In the genomic region with DNA sequence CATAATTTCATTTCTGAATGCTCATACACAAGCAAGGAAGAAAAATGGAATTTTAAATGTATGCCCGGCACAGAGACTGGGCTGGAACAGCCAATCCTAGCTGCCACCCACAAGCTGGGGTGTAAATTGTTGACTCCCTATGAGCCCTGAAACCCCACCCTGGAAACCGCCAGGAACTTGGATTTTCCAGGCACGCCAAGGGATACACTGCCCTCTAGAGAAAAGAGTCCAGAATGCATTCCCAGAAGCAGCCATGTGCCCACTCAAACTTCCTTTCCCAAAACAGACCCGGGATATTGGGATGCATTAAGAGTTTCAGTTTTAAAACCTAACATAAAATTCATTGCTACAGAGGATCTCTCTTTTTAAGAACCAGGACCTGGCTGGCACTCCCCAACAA, we compare ENCODE assay signal across 8 mouse cellular contexts. TPM values are rescaled to one million over a fixed set of nuclear protein-coding genes. Genes with fewer than 3 reads are reported as not detected.
DNase-seq lines count a peak whose midpoint lies in the region; ATAC-seq and TF ChIP-seq lines count a peak whose summit lies in the region.

No protein-coding gene starts in this region.

- peak overlapping the region; percentile 49 for H3K4me3 ChIP-seq in embryonic facial prominence, embryonic 14.5 days (ENCODE audit: low read depth, low read length)
- no peak overlapping the region for H3K4me3 ChIP-seq in hindbrain, postnatal 0 days (ENCODE audit: low read length)

- 7% methylated on average over 4 of the region's 4 CpGs for WGBS in embryonic facial prominence, embryonic 14.5 days
- WGBS in hindbrain, postnatal 0 days, result 8% methylated on average over 4 of the region's 4 CpGs

- H3K4me2 ChIP-seq in embryonic facial prominence, embryonic 14.5 days (ENCODE audit: low read depth, low read length), result peak overlapping the region; percentile 68
- no peak overlapping the region for H3K4me2 ChIP-seq in hindbrain, postnatal 0 days (ENCODE audit: low read depth, low read length)

- DNase-seq in cerebellum, adult 18-20 months, result peak; percentile 6 to 20
- no peak for DNase-seq in cerebellum, adult 11-12 months
- DNase-seq in Patski (ENCODE audit: low read depth, low spot score), result no peak
- DNase-seq in embryonic facial prominence, embryonic 14.5 days (ENCODE audit: low spot score), result peak; percentile 85
- peak; percentile 80 for DNase-seq in hindbrain, postnatal 0 days (ENCODE audit: low spot score)
- DNase-seq in left cerebral cortex, postnatal 25 days (ENCODE audit: low spot score in 2 of 2), result peak; percentile 64 to 79
- DNase-seq in ovary, postnatal 14 days (ENCODE audit: low spot score), result peak; percentile 47
- DNase-seq in c-Kit-positive CD71-positive TER-119-positive erythroid progenitor cells, embryonic 14.5 days (ENCODE audit: low spot score), result no peak

- POLR2A ChIA-PET in Patski (lab: Charles Lee), result no interaction called here

- peaks cover 72% of the 10 kb centered on the region for H3K4me1 ChIP-seq in embryonic facial prominence, embryonic 14.5 days (ENCODE audit: control insufficient read depth, insufficient read depth, low read length)
- no peaks in the 10 kb centered on the region; the same call in 1 of the 2 replicates for H3K4me1 ChIP-seq in hindbrain, postnatal 0 days (ENCODE audit: insufficient read depth, low read length)

- intact Hi-C loops in left cerebral cortex, postnatal 25 days (cut with DNase I), result loop anchor here (1.0 kb wide), 2 partner anchors 149 to 190 kb away; no protein-coding TSS in a partner anchor

- H3K27me3 ChIP-seq in Patski, result no peaks in the 10 kb centered on the region
- no peaks in the 10 kb centered on the region for H3K27me3 ChIP-seq in embryonic facial prominence, embryonic 14.5 days (replicated peaks; ENCODE audit: control insufficient read depth, insufficient read depth, low read length)
- no peaks in the 10 kb centered on the region for H3K27me3 ChIP-seq in hindbrain, postnatal 0 days (ENCODE audit: insufficient read depth, low read length)

- CTCF ChIA-PET in Patski (lab: Charles Lee), result interaction anchor here (1.0 kb wide), 1 partner anchor 182 kb away, joined by 3 read pairs; no protein-coding TSS in a partner anchor

- ATAC-seq in Patski, result no peak
- no peak for ATAC-seq in embryonic facial prominence, embryonic 14.5 days (ENCODE audit: low read depth)
- no peak; the same call in 1 of the 2 replicates for ATAC-seq in hindbrain, postnatal 0 days

- H3K36me3 ChIP-seq in embryonic facial prominence, embryonic 14.5 days (ENCODE audit: control insufficient read depth, insufficient read depth, low read length), result no peaks in the 10 kb centered on the region
- H3K36me3 ChIP-seq in hindbrain, postnatal 0 days (ENCODE audit: insufficient read depth, low read length), result no peaks in the 10 kb centered on the region

- H3K9me3 ChIP-seq in embryonic facial prominence, embryonic 14.5 days (ENCODE audit: control insufficient read depth, low read length), result no peaks in the 10 kb centered on the region
- no peaks in the 10 kb centered on the region for H3K9me3 ChIP-seq in hindbrain, postnatal 0 days (ENCODE audit: low read length)

- peak overlapping the region; percentile 46 for H3K27ac ChIP-seq in embryonic facial prominence, embryonic 14.5 days (replicated peaks; ENCODE audit: low read depth, low read length)
- H3K27ac ChIP-seq in hindbrain, postnatal 0 days, result no peak overlapping the region

- peak; percentile 94 for TF ChIP-seq CTCF in Patski (IDR thresholded peaks at IDR 0.05)
- peak; percentile 81 for TF ChIP-seq CTCF in hindbrain, postnatal 0 days (IDR thresholded peaks at IDR 0.05; ENCODE audit: low read depth)

- in situ Hi-C loops in Patski (cut with MboI; ENCODE audit: low pct_unique_long_range_greater_than_20kb), result loop anchor here (5.0 to 10.0 kb wide), 2 partner anchors 115 to 193 kb away; partner anchors contain the start of gene Prlh

- H3K9ac ChIP-seq in embryonic facial prominence, embryonic 14.5 days (ENCODE audit: low read depth, low read length), result peak overlapping the region; percentile 49
- no peak overlapping the region for H3K9ac ChIP-seq in hindbrain, postnatal 0 days (replicated peaks; ENCODE audit: low read length)

RNA-seq across cellular contexts. Expression of gene Col6a3, which starts 3.5 kb away (rescaled TPM):
- 0.13 TPM for polyA plus RNA-seq in Patski (2021)
- polyA plus RNA-seq in embryonic facial prominence, embryonic 14.5 days (2014; fragmentation: Nextera tagmentation; extraction: Ambion mirVana), result 262 and 324 TPM in 2 replicates
- total RNA-seq in hindbrain, postnatal 0 days (2014; rRNA removed), result 15.9 and 19.2 TPM in 2 replicates
- 4.9 and 5.2 TPM in 2 replicates for polyA plus RNA-seq in hindbrain, postnatal 0 days (2015; fragmentation: Nextera tagmentation; extraction: Ambion mirVana)
- 1 to 10 TPM; 5.5 TPM for total RNA-seq in left cerebral cortex, postnatal 25 days (2021)

Comparison
In these comparisons a context has a peak if more than half of its experiments do, and no peak if none do; other contexts are left out.
1. DNase-seq: peak in cerebellum, adult 18-20 months (2 of 2), embryonic facial prominence, embryonic 14.5 days (single experiment), hindbrain, postnatal 0 days (single experiment), left cerebral cortex, postnatal 25 days (2 of 2) and ovary, postnatal 14 days (single experiment); none in cerebellum, adult 11-12 months (single experiment), Patski (single experiment) and c-Kit-positive CD71-positive TER-119-positive erythroid progenitor cells, embryonic 14.5 days (single experiment).
2. RNA of gene Col6a3, which starts 3.5 kb away (polyA plus RNA-seq): 262 to 324 TPM in embryonic facial prominence, embryonic 14.5 days; 4.9 to 5.2 TPM in hindbrain, postnatal 0 days and 0.13 TPM in Patski (single experiment); every median in the first group is over 10 times any median in the second.